Comparison of ENCODE assay signal across 28 mouse cellular contexts in the genomic region with DNA sequence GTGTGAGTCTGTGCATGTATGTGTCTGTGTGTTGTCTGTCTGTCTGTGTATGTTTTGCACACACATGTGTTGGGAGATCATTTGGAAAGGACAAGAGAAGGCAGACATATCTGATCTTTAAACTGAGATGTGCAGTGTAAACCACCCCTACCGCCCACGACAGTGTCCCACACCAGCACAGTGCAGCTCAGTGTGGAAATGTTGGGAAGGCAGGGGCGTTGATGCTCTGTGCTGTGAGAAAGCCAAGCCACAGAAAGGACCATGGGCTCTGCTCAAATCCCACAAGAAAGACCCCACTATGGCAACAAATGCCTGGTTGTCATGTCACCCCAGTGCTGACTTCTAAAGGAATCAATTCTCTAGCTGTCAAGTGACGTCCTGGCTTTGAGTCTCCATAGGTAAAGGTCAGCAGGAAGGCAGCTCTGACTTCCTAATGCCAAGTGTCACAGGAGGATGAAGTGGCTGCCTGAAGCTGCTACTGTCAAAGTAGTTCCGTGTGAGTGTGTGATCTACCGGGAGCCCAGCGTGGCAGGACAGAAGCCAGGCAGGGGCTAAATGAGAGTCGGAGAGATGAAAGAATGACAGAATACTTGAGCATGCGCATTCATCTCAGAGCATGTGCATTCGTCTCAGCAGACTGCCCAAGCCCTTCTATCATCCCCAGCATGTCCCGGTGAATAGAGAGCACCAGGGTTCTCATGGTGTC. TPM values are rescaled to one million over a fixed set of nuclear protein-coding genes. Genes with fewer than 3 reads are reported as not detected.
DNase-seq lines count a peak whose midpoint lies in the region; ATAC-seq and TF ChIP-seq lines count a peak whose summit lies in the region.
"Had no signal": no experiment of that assay in that cellular context is flagged by ENCODE, and none has a peak within 500 bp of the region (broad histone marks: within the 10 kb centered on the region; RNA-seq: fewer than 3 reads in every experiment).

No protein-coding gene starts in this region.

- no peaks in the 10 kb centered on the region for H3K27me3 ChIP-seq in heart, embryonic 12.5 days (replicated peaks)
- H3K27me3 ChIP-seq in hindbrain, embryonic 15.5 days: no peaks in the 10 kb centered on the region
- no peaks in the 10 kb centered on the region for H3K27me3 ChIP-seq in hindbrain, embryonic 11.5 days (ENCODE audit: control insufficient read depth, insufficient read depth, low read length)
- no peaks in the 10 kb centered on the region for H3K27me3 ChIP-seq in midbrain, embryonic 14.5 days (ENCODE audit: control insufficient read depth, insufficient read depth, low read length)
- H3K27me3 ChIP-seq: embryonic facial prominence, embryonic 15.5 days; liver, embryonic 15.5 days; neural tube, embryonic 12.5 days had no signal

- WGBS in heart, embryonic 12.5 days: 57% methylated on average over 11 of the region's 11 CpGs
- WGBS in hindbrain, embryonic 15.5 days: 39% methylated on average over 11 of the region's 11 CpGs
- WGBS in hindbrain, embryonic 11.5 days: 64% methylated on average over 11 of the region's 11 CpGs
- WGBS in midbrain, embryonic 14.5 days: 36% methylated on average over 11 of the region's 11 CpGs

- ATAC-seq in heart, embryonic 12.5 days (ENCODE audit: insufficient number of reproducible peaks, low FRiP score): no peak
- no peak for ATAC-seq in hindbrain, embryonic 15.5 days (ENCODE audit: low FRiP score, low read depth)
- no peak for ATAC-seq in hindbrain, embryonic 11.5 days (ENCODE audit: low FRiP score)
- peak; percentile 19; the same call in 1 of the 2 replicates for ATAC-seq in midbrain, embryonic 14.5 days (ENCODE audit: low FRiP score, low TSS enrichment)
- no peak for ATAC-seq in granulocyte monocyte progenitor cell, adult 5-6 weeks (replicated peaks; ENCODE audit: poor library complexity, severe bottlenecking)
- ATAC-seq: CD4-positive, CD25-positive, alpha-beta regulatory T cell, adult 4 months; forebrain, embryonic 16.5 days; intestine, postnatal 0 days had no signal

- no peak overlapping the region for H3K27ac ChIP-seq in heart, embryonic 12.5 days (ENCODE audit: poor library complexity, severe bottlenecking)
- H3K27ac ChIP-seq in hindbrain, embryonic 15.5 days (replicated peaks): no peak overlapping the region
- no peak overlapping the region for H3K27ac ChIP-seq in hindbrain, embryonic 11.5 days (ENCODE audit: low read depth, low read length)
- H3K27ac ChIP-seq in midbrain, embryonic 14.5 days (replicated peaks; ENCODE audit: low read depth, low read length): 0 out of 2 replicates have a peak overlapping the region, but pooled peaks have one; percentile 13
- H3K27ac ChIP-seq: embryonic facial prominence, embryonic 10.5 days; embryonic facial prominence, embryonic 15.5 days; gastrocnemius, adult 2 months; left cerebral cortex, adult 2 months; limb, embryonic 12.5 days; liver, embryonic 15.5 days; neural tube, embryonic 12.5 days had no signal

- H3K9ac ChIP-seq in heart, embryonic 12.5 days: no peak overlapping the region
- H3K9ac ChIP-seq in hindbrain, embryonic 15.5 days: no peak overlapping the region
- H3K9ac ChIP-seq in hindbrain, embryonic 11.5 days (ENCODE audit: low read depth, low read length): no peak overlapping the region
- H3K9ac ChIP-seq in midbrain, embryonic 14.5 days (replicated peaks; ENCODE audit: low read length): no peak overlapping the region; the same call in 1 of the 2 replicates
- H3K9ac ChIP-seq: embryonic facial prominence, embryonic 15.5 days; limb, embryonic 12.5 days; liver, embryonic 15.5 days; lung, embryonic 14.5 days; neural tube, embryonic 12.5 days had no signal

- no peaks in the 10 kb centered on the region for H3K36me3 ChIP-seq in heart, embryonic 12.5 days
- no peaks in the 10 kb centered on the region for H3K36me3 ChIP-seq in hindbrain, embryonic 15.5 days
- no peaks in the 10 kb centered on the region for H3K36me3 ChIP-seq in hindbrain, embryonic 11.5 days (ENCODE audit: control insufficient read depth, insufficient read depth, low read length)
- H3K36me3 ChIP-seq in midbrain, embryonic 14.5 days (ENCODE audit: control insufficient read depth, insufficient read depth, low read length): no peaks in the 10 kb centered on the region
- H3K36me3 ChIP-seq: embryonic facial prominence, embryonic 10.5 days; embryonic facial prominence, embryonic 15.5 days; limb, embryonic 12.5 days; liver, embryonic 15.5 days; neural tube, embryonic 12.5 days had no signal

- no peak overlapping the region for H3K4me3 ChIP-seq in heart, embryonic 12.5 days
- no peak overlapping the region for H3K4me3 ChIP-seq in hindbrain, embryonic 15.5 days
- H3K4me3 ChIP-seq in hindbrain, embryonic 11.5 days (ENCODE audit: low read depth, low read length): no peak overlapping the region
- 0 out of 2 replicates have a peak overlapping the region, but pooled peaks have one; percentile 7 for H3K4me3 ChIP-seq in midbrain, embryonic 14.5 days (replicated peaks; ENCODE audit: low read depth, low read length)
- H3K4me3 ChIP-seq: embryonic facial prominence, embryonic 10.5 days; embryonic facial prominence, embryonic 15.5 days; gastrocnemius, adult 2 months; left cerebral cortex, adult 2 months; limb, embryonic 12.5 days; liver, embryonic 15.5 days; myocyte; neural tube, embryonic 12.5 days had no signal

- no peaks in the 10 kb centered on the region for H3K9me3 ChIP-seq in heart, embryonic 12.5 days (replicated peaks)
- no peaks in the 10 kb centered on the region for H3K9me3 ChIP-seq in hindbrain, embryonic 15.5 days
- H3K9me3 ChIP-seq in hindbrain, embryonic 11.5 days (ENCODE audit: control insufficient read depth, low read length): no peaks in the 10 kb centered on the region
- H3K9me3 ChIP-seq in midbrain, embryonic 14.5 days (ENCODE audit: control insufficient read depth, low read length): no peaks in the 10 kb centered on the region
- H3K9me3 ChIP-seq: embryonic facial prominence, embryonic 10.5 days; embryonic facial prominence, embryonic 15.5 days; limb, embryonic 12.5 days; liver, embryonic 15.5 days; neural tube, embryonic 12.5 days had no signal

- DNase-seq in heart, postnatal 4 days: no peak
- DNase-seq in hindbrain, embryonic 11.5 days (ENCODE audit: low spot score): no peak
- DNase-seq in brain, embryonic 14.5 days (ENCODE audit: low read depth): peak; percentile 45
- peak; percentile 39 for DNase-seq in midbrain, embryonic 14.5 days
- no peak for DNase-seq in spleen, adult 12 weeks (ENCODE audit: low spot score)
- DNase-seq: adrenal gland, postnatal 25 days; cerebellum, adult 2 months; cerebellum, postnatal 25 days; gastrocnemius, adult 2 months; gastrocnemius, postnatal 36 days; kidney, adult 9 months; kidney, postnatal 10 days; lung, embryonic 14.5 days; lung, postnatal 14 days; right cerebral cortex, postnatal 4 days had no signal

- TF ChIP-seq POLR2A in brain, embryonic 14.5 days (IDR thresholded peaks at IDR 0.05; ENCODE audit: borderline replicate concordance, extremely low read depth, insufficient read depth, insufficient read length, poor library complexity, severe bottlenecking): no peak

- peak overlapping the region; percentile 28 for H3K4me2 ChIP-seq in heart, embryonic 12.5 days
- peak overlapping the region; percentile 32 for H3K4me2 ChIP-seq in hindbrain, embryonic 15.5 days
- no peak overlapping the region for H3K4me2 ChIP-seq in hindbrain, embryonic 11.5 days (replicated peaks; ENCODE audit: low read depth, low read length)
- H3K4me2 ChIP-seq in midbrain, embryonic 14.5 days (ENCODE audit: low read length): peak overlapping the region; percentile 37
- H3K4me2 ChIP-seq: embryonic facial prominence, embryonic 15.5 days; limb, embryonic 12.5 days; liver, embryonic 15.5 days; lung, embryonic 14.5 days; neural tube, embryonic 12.5 days had no signal

- no peak for TF ChIP-seq CTCF in brain, embryonic 14.5 days (IDR thresholded peaks at IDR 0.05; ENCODE audit: borderline replicate concordance, extremely low read depth, insufficient read depth, insufficient read length)

- peaks cover 16% of the 10 kb centered on the region for H3K4me1 ChIP-seq in heart, embryonic 12.5 days (replicated peaks)
- H3K4me1 ChIP-seq in hindbrain, embryonic 15.5 days (replicated peaks): no peaks in the 10 kb centered on the region
- no peaks in the 10 kb centered on the region for H3K4me1 ChIP-seq in hindbrain, embryonic 11.5 days (replicated peaks; ENCODE audit: control insufficient read depth, insufficient read depth, low read length)
- no peaks in the 10 kb centered on the region for H3K4me1 ChIP-seq in midbrain, embryonic 14.5 days (ENCODE audit: control insufficient read depth, insufficient read depth, low read length)
- H3K4me1 ChIP-seq: embryonic facial prominence, embryonic 10.5 days; embryonic facial prominence, embryonic 15.5 days; limb, embryonic 12.5 days; liver, embryonic 15.5 days; neural tube, embryonic 12.5 days had no signal

RNA-seq across cellular contexts. Expression of gene Bod1, which starts 57.8 kb away (rescaled TPM):
- polyA plus RNA-seq in heart, embryonic 12.5 days (2016; fragmentation: Nextera tagmentation; extraction: Ambion mirVana): 78.3 and 79.8 TPM in 2 replicates
- 10 to 100 TPM; 85.1 to 94.5 TPM for total RNA-seq in heart, postnatal 4 days (2021)
- polyA plus RNA-seq in hindbrain, embryonic 15.5 days (2015; fragmentation: Nextera tagmentation; extraction: Ambion mirVana): 128 and 133 TPM in 2 replicates
- polyA plus RNA-seq in hindbrain, embryonic 11.5 days (2014; fragmentation: Nextera tagmentation; extraction: Ambion mirVana): 149 and 164 TPM in 2 replicates
- 194 and 228 TPM in 2 replicates for polyA plus RNA-seq in brain, embryonic 14.5 days (2012; rRNA removed)
- 164 and 168 TPM in 2 replicates for polyA plus RNA-seq in midbrain, embryonic 14.5 days (2014; fragmentation: Nextera tagmentation; extraction: Ambion mirVana)
- 16.5 and 22.8 TPM in 2 replicates for total RNA-seq in granulocyte monocyte progenitor cell, adult 5-6 weeks (2014; fragmentation: Nextera tagmentation)
- total RNA-seq in granulocyte monocyte progenitor cell, adult 5-6 weeks (2017): 21.4 and 26.3 TPM in 2 replicates

Comparison
In these comparisons a context has a peak if more than half of its experiments do, and no peak if none do; other contexts are left out.
1. DNase-seq: peak in brain, embryonic 14.5 days (single experiment) and midbrain, embryonic 14.5 days (single experiment); none in heart, postnatal 4 days (single experiment), hindbrain, embryonic 11.5 days (single experiment) and spleen, adult 12 weeks (single experiment).